ENCODE assay signal across 8 mouse cellular contexts in genomic region chr19:53773937-53774640, GRCm38 (mm10).
DNase-seq lines count a peak whose midpoint lies in the region; ATAC-seq lines count a peak whose summit lies in the region.

No protein-coding gene starts in this region.

- H3K9me3 ChIP-seq in hindbrain, embryonic 15.5 days, result no peaks in the 10 kb centered on the region
- H3K9me3 ChIP-seq in liver, embryonic 13.5 days (replicated peaks), result no peaks in the 10 kb centered on the region
- no peaks in the 10 kb centered on the region for H3K9me3 ChIP-seq in stomach, embryonic 16.5 days (replicated peaks; ENCODE audit: control insufficient read depth, low read length)

- no peak overlapping the region for H3K9ac ChIP-seq in hindbrain, embryonic 15.5 days
- peak overlapping the region; percentile 59 for H3K9ac ChIP-seq in liver, embryonic 13.5 days
- no peak overlapping the region for H3K9ac ChIP-seq in stomach, embryonic 16.5 days (ENCODE audit: low read length)

- ATAC-seq in hindbrain, embryonic 15.5 days (ENCODE audit: low FRiP score, low read depth), result peak; percentile 51; the same call in 1 of the 2 replicates
- peak; percentile 92 for ATAC-seq in liver, embryonic 13.5 days (ENCODE audit: low read depth)
- peak; percentile 66; the same call in 1 of the 2 replicates for ATAC-seq in stomach, embryonic 16.5 days (ENCODE audit: insufficient read depth, low FRiP score)
- no peak for ATAC-seq in CD4-positive, CD25-positive, alpha-beta regulatory T cell, adult 4 months

- peak; percentile 89 for DNase-seq in Muller cell, postnatal 12 days (ENCODE audit: inconsistent ontology term)
- peak; percentile 47 for DNase-seq in c-Kit-positive CD71-positive TER-119-negative erythroid progenitor cells, embryonic 14.5 days (ENCODE audit: low read depth)
- DNase-seq in gastrocnemius, postnatal 36 days, result peak; percentile 77 to 85
- DNase-seq in liver, embryonic 13.5 days, result peak; percentile 64
- DNase-seq in cerebellum, postnatal 36 days, result no peak

- no peaks in the 10 kb centered on the region for H3K36me3 ChIP-seq in hindbrain, embryonic 15.5 days
- no peaks in the 10 kb centered on the region for H3K36me3 ChIP-seq in liver, embryonic 13.5 days
- H3K36me3 ChIP-seq in stomach, embryonic 16.5 days (ENCODE audit: control insufficient read depth, insufficient read depth, low read length), result no peaks in the 10 kb centered on the region

- no peak overlapping the region for H3K27ac ChIP-seq in hindbrain, embryonic 15.5 days (replicated peaks)
- H3K27ac ChIP-seq in liver, embryonic 13.5 days, result peak overlapping the region; percentile 81
- H3K27ac ChIP-seq in stomach, embryonic 16.5 days (ENCODE audit: low read length), result no peak overlapping the region

- H3K4me3 ChIP-seq in hindbrain, embryonic 15.5 days, result no peak overlapping the region
- no peak overlapping the region; the same call in 1 of the 2 replicates for H3K4me3 ChIP-seq in liver, embryonic 13.5 days (replicated peaks)
- no peak overlapping the region for H3K4me3 ChIP-seq in stomach, embryonic 16.5 days (replicated peaks; ENCODE audit: low read length)

- intact Hi-C loops in gastrocnemius, postnatal 36 days (cut with DNase I), result loop anchor here (5.0 kb wide), 1 partner anchor 148 kb away; no protein-coding TSS in a partner anchor

- WGBS in hindbrain, embryonic 15.5 days, result 52% methylated on average over 11 of the region's 11 CpGs
- WGBS in liver, embryonic 13.5 days (ENCODE audit: insufficient replicate concordance), result 9% methylated on average over 11 of the region's 11 CpGs
- WGBS in stomach, embryonic 16.5 days, result 44% methylated on average over 11 of the region's 11 CpGs

- no peaks in the 10 kb centered on the region for H3K27me3 ChIP-seq in hindbrain, embryonic 15.5 days
- no peaks in the 10 kb centered on the region for H3K27me3 ChIP-seq in liver, embryonic 13.5 days
- H3K27me3 ChIP-seq in stomach, embryonic 16.5 days (ENCODE audit: control insufficient read depth, insufficient read depth, low read length), result no peaks in the 10 kb centered on the region

- no peak overlapping the region for H3K4me2 ChIP-seq in hindbrain, embryonic 15.5 days
- H3K4me2 ChIP-seq in liver, embryonic 13.5 days, result peak overlapping the region; percentile 47
- H3K4me2 ChIP-seq in stomach, embryonic 16.5 days (ENCODE audit: low read depth, low read length), result no peak overlapping the region

- H3K4me1 ChIP-seq in hindbrain, embryonic 15.5 days (replicated peaks), result no peaks in the 10 kb centered on the region
- peaks cover 56% of the 10 kb centered on the region for H3K4me1 ChIP-seq in liver, embryonic 13.5 days (replicated peaks)
- H3K4me1 ChIP-seq in stomach, embryonic 16.5 days (ENCODE audit: control insufficient read depth, insufficient read depth, low read length), result no peaks in the 10 kb centered on the region; the same call in 1 of the 2 replicates

Comparison
In these comparisons a context has a peak if more than half of its experiments do, and no peak if none do; other contexts are left out.
1. DNase-seq: peak in Muller cell, postnatal 12 days (single experiment), c-Kit-positive CD71-positive TER-119-negative erythroid progenitor cells, embryonic 14.5 days (single experiment), gastrocnemius, postnatal 36 days (2 of 2) and liver, embryonic 13.5 days (single experiment); none in cerebellum, postnatal 36 days (0 of 2).